Mouse (Mus musculus) myocyte (in vitro differentiated cells): Measurements from ENCODE around the gene Gm10644. TPM values are rescaled to one million over a fixed set of nuclear protein-coding genes. Genes with fewer than 3 reads are reported as not detected.
A peak's percentile ranks its signal among the peaks of the same experiment; 100 is the strongest.

Experiments
- H3K27me3 ChIP-seq: one replicate; pipeline ENCODE4 v1.6.1; 2011; ENCODE audit not compliant: control insufficient read depth, insufficient read depth, insufficient read length
- H3K36me3 ChIP-seq: one replicate; pipeline ENCODE4 v1.6.1; 2011; ENCODE audit not compliant: control insufficient read depth, insufficient read depth
- H3K4me2 ChIP-seq: one replicate; pipeline ENCODE4 v1.6.1; 2011; ENCODE audit warnings: low read depth, control low read depth
- H3K4me3 ChIP-seq: one replicate; pipeline ENCODE4 v1.5.1; 2011; ENCODE audit warnings: mild to moderate bottlenecking, control low read depth, moderate library complexity
- H3K79me2 ChIP-seq: one replicate; pipeline ENCODE4 v1.6.1; 2011; ENCODE audit not compliant: control insufficient read depth, insufficient read depth
- H3ac ChIP-seq: one replicate; pipeline ENCODE4 v1.6.1; 2011; ENCODE audit not compliant: control insufficient read depth, insufficient read length
- CEBPB ChIP-seq: IDR thresholded peaks from 2 replicates; pipeline ENCODE4 v1.6.1; 2011; ENCODE audit warnings: mild to moderate bottlenecking, moderate library complexity; ENCODE audit not compliant: poor library complexity, insufficient read depth, severe bottlenecking
- E2F4 ChIP-seq: IDR thresholded peaks from one replicate; pipeline ENCODE4 v1.6.1; 2011; ENCODE audit warnings: mild to moderate bottlenecking, control low read depth, moderate library complexity; ENCODE audit not compliant: insufficient read depth
- MAX ChIP-seq: IDR thresholded peaks from one replicate; pipeline ENCODE4 v1.6.1; 2011; ENCODE audit warnings: low read depth, mild to moderate bottlenecking, control low read depth
- MYOD1 ChIP-seq, 3 experiments: IDR thresholded peaks; one replicate each; pipeline ENCODE4 v1.6.1; 2011; ENCODE audit warnings: control low read depth in 2 of 3, low read depth in 2 of 3, mild to moderate bottlenecking in 2 of 3, moderate library complexity in 1 of 3; ENCODE audit not compliant: insufficient read length in 2 of 3, control insufficient read depth in 1 of 3
- MYOG ChIP-seq, 3 experiments: IDR thresholded peaks; one replicate each; pipeline ENCODE4 v1.6.1; 2011; ENCODE audit warnings: control low read depth in 2 of 3, low read depth in 2 of 3, mild to moderate bottlenecking in 2 of 3; ENCODE audit not compliant: insufficient read length in 2 of 3, control insufficient read depth in 1 of 3, insufficient read depth in 1 of 3
- POLR2A ChIP-seq: IDR thresholded peaks from one replicate; pipeline ENCODE4 v1.6.1; 2011; ENCODE audit warnings: low read depth, mild to moderate bottlenecking, control low read depth, moderate library complexity; ENCODE audit not compliant: insufficient read length
- POLR2AphosphoS2 ChIP-seq: IDR thresholded peaks from one replicate; pipeline ENCODE4 v1.6.1; 2011; ENCODE audit warnings: low read depth, control low read depth; ENCODE audit not compliant: insufficient read length
- REST ChIP-seq: IDR thresholded peaks from one replicate; pipeline ENCODE4 v1.6.1; 2011; ENCODE audit warnings: mild to moderate bottlenecking, control low read depth, moderate library complexity; ENCODE audit not compliant: insufficient read depth, insufficient read length
- SRF ChIP-seq: IDR thresholded peaks from one replicate; pipeline ENCODE4 v1.6.1; 2011; ENCODE audit warnings: low read depth; ENCODE audit not compliant: control insufficient read depth, insufficient read length
- TCF12 ChIP-seq: IDR thresholded peaks from one replicate; pipeline ENCODE4 v1.6.1; 2011; ENCODE audit warnings: mild to moderate bottlenecking, control low read depth; ENCODE audit not compliant: poor library complexity, insufficient read depth, severe bottlenecking
- TCF3 ChIP-seq: IDR thresholded peaks from one replicate; pipeline ENCODE4 v1.6.1; 2011; ENCODE audit warnings: low read depth, control low read depth; ENCODE audit not compliant: insufficient read length
- polyA plus RNA-seq: library from polyadenylated mRNA; unstranded; fragments of >200 nt; fragmentation: generic; extraction: Trizol; gene quantifications from one replicate; pipeline ENCODE4 v1.2.1, GENCODE M21; 2012; ENCODE audit warnings: missing spikeins

Gm10644 gene
- polyA plus RNA-seq, 1 experiment = 0.11 TPM

DNA sequence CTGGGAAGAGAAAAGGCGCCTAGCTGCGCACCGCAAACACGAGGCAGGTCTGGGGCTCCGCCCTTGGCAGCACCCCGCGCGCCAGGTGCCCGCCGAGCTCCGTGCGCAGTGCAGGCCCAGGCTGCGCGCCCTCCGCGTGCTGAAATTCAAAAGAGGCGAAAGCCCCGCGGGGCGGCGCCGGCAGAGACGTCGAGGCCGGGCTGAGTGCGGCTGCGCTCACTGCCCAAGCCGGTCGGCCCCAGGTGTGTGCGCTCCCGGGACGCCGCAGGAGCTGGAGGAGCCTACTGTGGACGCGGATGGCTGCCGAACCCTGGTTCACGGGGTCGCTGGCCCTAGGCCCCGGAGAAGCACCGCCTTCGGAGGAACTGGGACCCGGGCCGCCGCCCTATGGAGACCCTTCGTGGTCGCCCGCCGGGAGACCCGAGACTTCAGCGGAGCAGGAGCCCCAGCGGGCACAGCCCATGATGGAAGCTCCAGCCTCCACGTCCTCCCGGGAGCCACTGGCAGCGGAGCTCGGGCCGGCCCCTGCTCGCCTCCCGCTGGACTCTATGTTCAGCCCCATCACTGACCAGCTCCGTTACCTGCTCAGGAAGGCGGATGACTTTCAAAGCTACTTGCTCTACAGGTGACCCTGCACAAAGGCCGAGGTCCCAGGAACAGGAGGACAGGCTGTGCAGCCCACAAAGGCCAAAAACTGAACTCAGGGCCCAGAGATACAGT is 46.4 kb upstream of the Gm10644 start, which contains the start of gene 1700067K01Rik:
Gene 1700067K01Rik (plus strand): TSS at position 222 of the 720 bp plus-strand sequence.
- no peaks in the 10 kb centered on the region for H3K36me3 ChIP-seq
- TF ChIP-seq E2F4 = no peak
- peak; percentile 51 for TF ChIP-seq POLR2AphosphoS2
- no peak within 1 kb of the TSS for H3K4me3 ChIP-seq
- no peak within 1 kb of the TSS for H3ac ChIP-seq
- H3K79me2 ChIP-seq = no peaks in the 10 kb centered on the region
- H3K27me3 ChIP-seq = no peaks in the 10 kb centered on the region
- no peak within 1 kb of the TSS for H3K4me2 ChIP-seq

DNA sequence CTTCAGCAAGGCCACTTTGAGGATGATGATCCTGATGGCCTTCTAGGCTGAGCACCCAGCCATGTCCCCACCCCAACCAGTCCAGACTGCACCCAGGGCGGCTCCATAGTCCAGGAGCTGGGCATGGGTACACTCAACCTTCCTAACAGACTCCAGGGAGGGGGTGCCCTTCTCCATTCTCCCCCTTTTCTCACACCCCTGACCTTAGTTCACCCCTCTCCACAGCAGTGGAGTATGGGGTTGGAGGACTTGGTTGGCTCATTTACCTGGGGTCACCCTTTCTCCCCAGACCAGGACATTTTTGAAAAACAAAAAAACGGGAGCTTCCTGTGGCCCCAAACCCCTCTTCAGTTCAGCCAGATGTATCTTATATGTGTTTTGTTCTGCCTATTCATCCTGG is 44.8 kb upstream of the Gm10644 start:
- peak; percentile 2 for TF ChIP-seq POLR2AphosphoS2
- TF ChIP-seq POLR2A = no peak
- Histone ChIP-seq H3K36me3 (no peaks in the 10 kb centered on the region), H3ac (no peak overlapping the region), H3K4me2 (no peak overlapping the region), H3K79me2 (no peaks in the 10 kb centered on the region), H3K27me3 (no peaks in the 10 kb centered on the region), H3K4me3 (no peak overlapping the region)

DNA sequence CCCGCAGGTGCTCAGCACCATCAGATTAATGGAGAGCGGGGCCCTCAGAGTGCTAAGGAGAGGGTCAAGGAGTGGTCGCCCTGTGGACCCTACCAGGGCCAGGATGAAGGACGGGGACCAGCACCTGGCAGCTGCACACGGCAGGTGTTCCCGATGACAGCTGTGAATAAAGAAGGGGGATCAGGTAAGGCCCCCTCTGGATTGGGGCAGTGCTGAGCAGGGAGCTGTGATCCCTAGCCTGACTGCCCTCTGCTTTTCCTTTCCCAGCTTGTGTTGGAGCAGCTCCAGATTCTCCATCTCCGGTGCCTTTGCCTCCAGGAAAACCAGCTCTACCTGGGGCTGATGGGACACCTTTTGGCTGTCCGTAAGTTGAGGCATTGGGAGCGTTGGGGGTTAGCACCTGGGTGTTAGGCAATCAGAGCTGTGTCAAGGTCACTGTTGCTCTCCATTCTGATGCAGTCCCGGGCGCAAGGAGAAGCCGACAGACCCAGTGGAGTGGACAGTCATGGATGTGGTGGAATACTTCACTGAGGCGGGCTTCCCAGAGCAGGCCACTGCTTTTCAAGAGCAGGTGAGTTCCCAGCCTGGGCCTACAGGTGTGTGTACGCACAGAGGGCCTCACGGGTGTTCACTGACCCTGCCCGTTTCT is 44.2 kb upstream of the Gm10644 start:
- Histone ChIP-seq H3K4me3 (peak overlapping the region; percentile 26), H3K4me2 (peak overlapping the region; percentile 92), H3ac (peak overlapping the region; percentile 86), H3K27me3 (no peaks in the 10 kb centered on the region), H3K36me3 (no peaks in the 10 kb centered on the region), H3K79me2 (no peaks in the 10 kb centered on the region)
- TF ChIP-seq E2F4 (no peak), MYOD1 (IDR thresholded peaks at IDR 0.05; ENCODE audit: control insufficient read depth in 1 of 3, insufficient read length in 2 of 3, low read depth in 2 of 3) (peak in 1 of 3 experiments; percentile 14)

DNA sequence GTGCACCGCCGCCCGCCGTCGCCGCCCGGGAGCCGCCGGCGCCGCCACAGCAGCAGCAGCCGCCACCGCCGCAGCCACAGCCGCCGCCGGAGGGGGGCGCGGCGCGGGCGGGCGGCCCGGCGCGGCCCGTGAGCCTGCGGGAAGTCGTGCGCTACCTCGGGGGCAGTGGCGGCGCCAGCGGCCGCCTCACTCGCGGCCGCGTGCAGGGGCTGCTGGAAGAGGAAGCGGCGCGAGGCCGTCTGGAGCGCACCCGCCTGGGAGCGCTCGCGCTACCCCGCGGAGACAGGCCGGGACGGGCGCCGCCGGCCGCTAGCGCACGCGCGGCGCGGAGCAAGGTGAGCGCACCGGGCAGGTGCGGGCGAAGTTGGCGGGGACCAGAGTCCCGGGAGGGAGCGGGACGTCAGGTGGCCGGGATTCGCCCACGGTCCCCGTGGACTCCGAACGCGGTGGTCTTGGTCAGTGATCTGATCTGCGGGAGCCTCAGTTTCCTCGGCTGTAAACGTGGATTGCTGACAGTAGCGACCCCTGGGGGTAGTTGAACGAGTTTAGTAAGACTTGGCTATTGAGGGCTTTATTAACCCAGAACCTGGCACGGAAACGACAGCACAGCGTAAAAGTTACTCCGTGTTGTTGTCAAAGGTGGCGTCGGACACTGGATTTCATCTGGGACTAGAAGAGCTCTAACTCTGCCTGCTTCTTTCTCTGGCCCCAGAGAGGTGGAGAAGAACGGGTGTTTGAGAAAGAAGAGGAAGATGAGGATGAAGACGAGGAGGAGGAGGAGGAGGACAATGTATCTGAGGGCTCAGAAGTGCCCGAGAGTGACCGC is 43.4 kb upstream of the Gm10644 start:
- Histone ChIP-seq H3K36me3 (no peaks in the 10 kb centered on the region), H3K27me3 (no peaks in the 10 kb centered on the region), H3K4me2 (peak overlapping the region; percentile 92), H3K4me3 (peak overlapping the region; percentile 26), H3ac (peak overlapping the region; percentile 86), H3K79me2 (no peaks in the 10 kb centered on the region)
- no peak for TF ChIP-seq REST
- peak in 1 of 3 experiments; percentile 26 for TF ChIP-seq MYOG (IDR thresholded peaks at IDR 0.05; ENCODE audit: control insufficient read depth in 1 of 3, insufficient read depth in 1 of 3, insufficient read length in 2 of 3, low read depth in 2 of 3)
- TF ChIP-seq POLR2A = peak; percentile 35
- no peak for TF ChIP-seq CEBPB
- TF ChIP-seq POLR2AphosphoS2 = peak; percentile 74
- no peak for TF ChIP-seq MAX
- no peak for TF ChIP-seq TCF3
- TF ChIP-seq MYOD1 (IDR thresholded peaks at IDR 0.05; ENCODE audit: control insufficient read depth in 1 of 3, insufficient read length in 2 of 3, low read depth in 2 of 3) = peak in 1 of 3 experiments; percentile 2

DNA sequence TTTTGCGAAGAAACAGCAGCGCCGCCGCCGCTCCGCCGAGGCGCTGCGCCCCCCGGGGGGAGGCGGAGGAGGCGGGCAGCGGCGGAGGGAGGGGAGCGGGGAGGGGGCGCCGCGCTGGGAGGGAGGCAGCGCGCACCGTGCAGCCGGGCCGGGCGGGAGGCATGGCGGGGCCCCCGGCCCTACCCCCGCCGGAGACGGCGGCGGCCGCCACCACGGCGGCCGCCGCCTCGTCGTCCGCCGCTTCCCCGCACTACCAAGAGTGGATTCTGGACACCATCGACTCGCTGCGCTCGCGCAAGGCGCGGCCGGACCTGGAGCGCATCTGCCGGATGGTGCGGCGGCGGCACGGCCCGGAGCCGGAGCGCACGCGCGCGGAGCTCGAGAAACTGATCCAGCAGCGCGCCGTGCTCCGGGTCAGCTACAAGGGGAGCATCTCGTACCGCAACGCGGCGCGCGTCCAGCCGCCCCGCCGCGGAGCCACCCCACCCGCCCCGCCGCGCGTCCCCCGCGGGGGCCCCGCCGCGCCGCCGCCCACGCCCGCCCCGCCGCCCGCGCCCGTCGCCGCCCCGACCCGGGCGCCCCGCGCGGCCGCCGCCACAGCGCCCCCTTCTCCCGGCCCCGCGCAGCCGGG is 42.6 kb upstream of the Gm10644 start, which contains the start of gene Samd1:
Gene Samd1 (plus strand): TSS at position 162 of the 631 bp plus-strand sequence.
- no peaks in the 10 kb centered on the region for H3K27me3 ChIP-seq
- H3K79me2 ChIP-seq = no peaks in the 10 kb centered on the region
- peaks cover 8% of the 10 kb centered on the region for H3K36me3 ChIP-seq
- peak within 1 kb of the TSS; percentile 92 for H3K4me2 ChIP-seq
- H3ac ChIP-seq = peak within 1 kb of the TSS; percentile 86
- peak within 1 kb of the TSS; percentile 26 for H3K4me3 ChIP-seq
- TF ChIP-seq SRF (no peak), TCF12 (no peak), POLR2A (peak; percentile 17), CEBPB (no peak)
